Mouse (Mus musculus): ENCODE results near the gene Ear1.
"Not testable (repeated sequence)": the region's sequence is repeated elsewhere in the genome, so short reads cannot be mapped to it uniquely, and the experiment has no call there.

The Ear1 gene

GRCm38 (mm10) chr14:43875417-43875816, at the start of gene Ear1:
TSS of gene Ear1 (minus strand) at chr14:43875517.
- in situ Hi-C loops (cut with MboI), result not testable (repeated sequence)

- in situ Hi-C loops (cut with MboI), result not testable (repeated sequence)
Measured at GRCm38 (mm10) chr14:43924688-43925403, 49.5 kb upstream of the Ear1 start, which contains the start of gene Gm8113. TSS of gene Gm8113 (plus strand) at chr14:43925390.

- in situ Hi-C loops (cut with MboI), result not testable (repeated sequence)
Measured at GRCm38 (mm10) chr14:43923459-43923858, 48.1 kb upstream of the Ear1 start, which contains the start of gene Ear10. TSS of gene Ear10 (minus strand) at chr14:43923559.

- in situ Hi-C loops (cut with MboI), result not testable (repeated sequence)
Measured at GRCm38 (mm10) chr14:43918214-43918613, 42.9 kb upstream of the Ear1 start.

GRCm38 (mm10) chr14:43898577-43898976, 23.3 kb upstream of the Ear1 start:
- in situ Hi-C loops (cut with MboI), result not testable (repeated sequence)

GRCm38 (mm10) chr14:43895357-43895756, 20.0 kb upstream of the Ear1 start:
- in situ Hi-C loops (cut with MboI), result not testable (repeated sequence)

- in situ Hi-C loops (cut with MboI), result not testable (repeated sequence)
Measured at GRCm38 (mm10) chr14:43891288-43891687, 16.0 kb upstream of the Ear1 start.

GRCm38 (mm10) chr14:43886235-43886634, 10.9 kb upstream of the Ear1 start:
- in situ Hi-C loops (cut with MboI), result not testable (repeated sequence)

GRCm38 (mm10) chr14:43879966-43880545, 4.7 kb upstream of the Ear1 start:
- in situ Hi-C loops (cut with MboI), result not testable (repeated sequence)

- in situ Hi-C loops (cut with MboI), result not testable (repeated sequence)
Measured at GRCm38 (mm10) chr14:43877789-43878188, 2.5 kb upstream of the Ear1 start.

- in situ Hi-C loops (cut with MboI), result not testable (repeated sequence)
Measured at GRCm38 (mm10) chr14:43874862-43875261, 455 bp downstream of the Ear1 start.

GRCm38 (mm10) chr14:43860522-43860921, 14.8 kb downstream of the Ear1 start:
- in situ Hi-C loops (cut with MboI), result not testable (repeated sequence)

- in situ Hi-C loops (cut with MboI), result not testable (repeated sequence)
Measured at GRCm38 (mm10) chr14:43859465-43859864, 15.9 kb downstream of the Ear1 start.

- in situ Hi-C loops (cut with MboI), result not testable (repeated sequence)
Measured at GRCm38 (mm10) chr14:43843949-43844573, 31.3 kb downstream of the Ear1 start.

- in situ Hi-C loops (cut with MboI), result not testable (repeated sequence)
Measured at GRCm38 (mm10) chr14:43840976-43841375, 34.3 kb downstream of the Ear1 start.

GRCm38 (mm10) chr14:43835366-43835765, 40.0 kb downstream of the Ear1 start:
- in situ Hi-C loops (cut with MboI), result not testable (repeated sequence)

GRCm38 (mm10) chr14:43830385-43830784, 44.9 kb downstream of the Ear1 start:
- in situ Hi-C loops (cut with MboI), result not testable (repeated sequence)

- in situ Hi-C loops (cut with MboI), result not testable (repeated sequence)
Measured at GRCm38 (mm10) chr14:43824176-43824575, 51.1 kb downstream of the Ear1 start.

GRCm38 (mm10) chr14:43821869-43822268, 53.4 kb downstream of the Ear1 start:
- in situ Hi-C loops (cut with MboI), result not testable (repeated sequence)

- in situ Hi-C loops (cut with MboI), result not testable (repeated sequence)
Measured at GRCm38 (mm10) chr14:43812458-43812857, 62.9 kb downstream of the Ear1 start.

GRCm38 (mm10) chr14:43808142-43808541, 67.2 kb downstream of the Ear1 start:
- in situ Hi-C loops (cut with MboI), result not testable (repeated sequence)

GRCm38 (mm10) chr14:43804435-43804834, 70.9 kb downstream of the Ear1 start:
- in situ Hi-C loops (cut with MboI), result not testable (repeated sequence)

All from mature B cell (primary cell).